Mouse (Mus musculus) forebrain, embryonic 10.5 days (tissue): Measurements from ENCODE around the gene Ivd. TPM values are rescaled to one million over a fixed set of nuclear protein-coding genes. Genes with fewer than 3 reads are reported as not detected.

Experiments used
- DNase-seq: peaks from one replicate; pipeline ENCODE4 v3.0.0-alpha.2; 2017; ENCODE audit warnings: low spot score; ENCODE audit errors: extremely low spot score
- H3K27ac ChIP-seq: fragments of 300-500 bp; sonication (generic); 2 replicates; pipeline ENCODE4 v1.5.1; 2016; ENCODE audit warnings: mild to moderate bottlenecking
- H3K27me3 ChIP-seq: fragments of 300-500 bp; sonication (generic); 2 replicates; pipeline ENCODE4 v1.6.1; 2016; ENCODE audit warnings: mild to moderate bottlenecking; ENCODE audit not compliant: poor library complexity, severe bottlenecking
- H3K36me3 ChIP-seq: fragments of 300-500 bp; sonication (generic); replicated peaks from 2 replicates; pipeline ENCODE4 v1.6.1; 2016; ENCODE audit warnings: mild to moderate bottlenecking, moderate library complexity
- H3K4me1 ChIP-seq: fragments of 300-500 bp; sonication (generic); 2 replicates; pipeline ENCODE4 v1.6.1; 2016
- H3K4me3 ChIP-seq: fragments of 300-500 bp; sonication (generic); 2 replicates; pipeline ENCODE4 v1.5.1; 2016; ENCODE audit warnings: mild to moderate bottlenecking, moderate library complexity
- H3K9me3 ChIP-seq: fragments of 300-500 bp; sonication (generic); 2 replicates; pipeline ENCODE4 v1.6.1; 2016; ENCODE audit warnings: mild to moderate bottlenecking, moderate library complexity
- WGBS: fragments of 180-500 bp; shearing (Covaris S2); methylation state at CpG from one replicate; pipeline ENCODE4 v1.1.7; 2016; 5-methylcytosine and 5-hydroxymethylcytosine counted together
- polyA plus RNA-seq: library from polyadenylated mRNA; unstranded; fragments of >200 nt; fragmentation: Nextera tagmentation; extraction: Ambion mirVana; gene quantifications from 2 replicates; pipeline ENCODE4 v1.2.1, GENCODE M21; 2016

The Ivd gene
- 66.2 and 67.7 TPM in 2 replicates for polyA plus RNA-seq

DNA sequence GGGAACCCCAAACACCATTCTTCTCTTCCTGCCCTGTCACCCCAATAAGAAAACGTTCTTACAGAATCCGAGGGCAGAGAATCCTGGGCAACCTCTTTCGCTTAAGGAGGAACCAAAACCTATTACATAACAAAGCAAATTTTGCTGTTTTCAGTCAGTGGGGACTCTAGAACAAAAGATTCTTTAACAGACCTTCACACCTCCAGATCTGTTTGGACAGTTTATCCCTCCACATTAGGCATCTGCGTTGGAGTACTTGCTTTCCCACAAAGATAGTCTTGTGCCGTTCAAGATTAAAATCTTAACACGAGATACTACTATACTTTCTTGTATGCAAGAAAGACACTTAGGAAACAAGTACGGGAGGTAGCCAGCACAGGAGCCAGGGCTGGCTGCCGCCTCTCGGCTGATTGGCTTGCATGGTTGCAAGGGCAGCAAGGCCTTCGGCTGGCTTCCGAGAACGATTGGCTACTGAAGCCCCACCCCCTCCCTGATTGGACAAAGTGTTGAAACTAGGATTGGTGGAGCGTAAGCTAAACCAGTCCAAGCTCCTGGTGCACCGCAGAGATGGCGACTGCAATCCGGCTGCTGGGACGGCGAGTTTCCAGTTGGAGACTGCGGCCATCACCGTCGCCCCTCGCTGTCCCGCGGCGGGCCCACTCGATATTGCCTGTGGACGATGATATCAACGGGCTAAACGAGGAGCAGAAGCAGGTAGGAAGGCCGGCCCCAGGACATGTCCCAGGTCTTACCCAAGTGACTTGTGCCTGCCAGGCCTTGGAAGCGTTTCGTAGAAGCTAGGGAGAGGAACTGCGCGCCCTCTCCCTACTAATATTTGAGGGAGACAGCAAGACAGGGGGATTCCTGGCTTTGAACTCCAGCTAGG lies at the start of gene Ivd:
Ivd (plus strand) TSS at position 501 of the 886 bp plus-strand sequence.
- Histone ChIP-seq H3K9me3 (no peaks in the 10 kb centered on the region), H3K36me3 (peaks cover 19% of the 10 kb centered on the region), H3K27ac (peak within 1 kb of the TSS; percentile 90), H3K4me1 (peaks cover 27% of the 10 kb centered on the region), H3K4me3 (peak within 1 kb of the TSS; percentile 75), H3K27me3 (no peaks in the 10 kb centered on the region)
- DNase-seq, result peak; percentile 91
- WGBS, result under 1% methylated on average over 34 of the region's 34 CpGs

DNA sequence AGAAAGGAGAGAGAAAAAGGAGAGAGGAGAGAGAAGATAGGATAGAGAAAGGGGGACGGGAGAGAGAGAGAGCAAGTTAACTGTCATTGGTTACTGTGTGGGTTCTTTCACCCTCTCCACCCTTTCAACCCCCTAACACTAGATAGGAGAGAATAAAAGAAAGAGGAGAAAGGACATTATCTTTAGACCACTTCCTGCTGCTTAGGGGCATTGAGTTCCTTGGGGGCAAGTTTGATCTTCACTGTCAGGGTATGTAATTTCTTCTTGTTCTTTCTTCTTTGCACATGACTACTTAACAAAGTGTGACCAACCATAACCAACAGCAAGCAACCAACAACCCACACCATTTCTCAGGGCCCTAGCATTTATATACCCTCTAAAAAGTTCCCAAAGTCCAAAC lies 49.0 kb upstream of the Ivd start:
- no peaks in the 10 kb centered on the region for H3K27me3 ChIP-seq
- no peak overlapping the region for H3K4me3 ChIP-seq
- peaks cover 24% of the 10 kb centered on the region for H3K36me3 ChIP-seq
- 40% methylated on average over 1 of the region's 1 CpGs for WGBS
- H3K27ac ChIP-seq, result no peak overlapping the region
- DNase-seq, result no peak
- H3K9me3 ChIP-seq, result no peaks in the 10 kb centered on the region
- peaks cover 27% of the 10 kb centered on the region for H3K4me1 ChIP-seq

DNA sequence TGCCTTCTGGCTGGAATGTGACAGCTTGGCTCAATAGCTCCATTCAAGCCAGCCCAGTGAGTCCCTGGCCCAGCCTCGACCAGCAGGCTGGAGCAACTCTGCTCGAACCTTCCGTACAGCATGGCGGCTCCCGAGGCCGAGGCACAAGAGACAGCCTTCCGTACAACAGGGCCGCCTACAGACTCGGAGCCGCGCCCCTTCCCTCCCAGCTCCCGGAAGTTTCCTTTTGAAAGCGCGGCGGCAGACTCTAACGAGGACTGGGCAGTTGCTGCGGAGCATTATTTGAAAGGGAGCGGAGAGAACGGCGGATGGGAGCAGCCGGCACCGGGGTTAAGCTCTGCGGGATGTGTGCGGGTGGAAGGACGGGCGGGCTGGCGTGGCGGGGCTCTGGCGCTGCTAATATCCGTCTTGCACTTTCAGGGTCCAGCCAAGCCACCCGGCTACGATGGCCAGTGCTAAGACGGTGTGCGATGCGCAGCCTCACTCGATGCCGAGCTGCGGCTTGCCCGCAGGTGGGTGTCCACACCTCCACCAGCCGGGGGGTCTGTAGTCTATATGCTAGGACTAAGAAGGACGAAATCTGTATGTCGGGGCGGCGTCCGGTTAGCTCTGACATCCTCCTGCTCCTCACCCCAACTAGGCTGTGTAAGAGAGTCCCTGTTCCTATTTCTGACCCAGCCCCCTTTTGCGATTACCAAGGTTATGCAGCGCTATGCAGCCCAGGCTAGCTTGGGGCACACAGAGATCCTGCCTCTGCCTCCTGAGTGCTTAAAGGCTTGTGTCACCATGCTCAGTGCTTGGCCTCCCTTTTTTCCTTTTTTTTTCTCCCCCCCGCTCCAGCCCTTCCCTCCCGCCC lies 47.5 kb upstream of the Ivd start, which contains the start of gene Knstrn:
Knstrn (plus strand) TSS at position 23 of the 856 bp plus-strand sequence.
- under 1% methylated on average over 49 of the region's 49 CpGs for WGBS
- H3K27me3 ChIP-seq, result no peaks in the 10 kb centered on the region
- H3K4me1 ChIP-seq, result peaks cover 27% of the 10 kb centered on the region
- H3K4me3 ChIP-seq, result peak within 1 kb of the TSS; percentile 88
- peak within 1 kb of the TSS; percentile 97 for H3K27ac ChIP-seq
- DNase-seq, result peak; percentile 90
- H3K9me3 ChIP-seq, result no peaks in the 10 kb centered on the region
- peaks cover 39% of the 10 kb centered on the region for H3K36me3 ChIP-seq

DNA sequence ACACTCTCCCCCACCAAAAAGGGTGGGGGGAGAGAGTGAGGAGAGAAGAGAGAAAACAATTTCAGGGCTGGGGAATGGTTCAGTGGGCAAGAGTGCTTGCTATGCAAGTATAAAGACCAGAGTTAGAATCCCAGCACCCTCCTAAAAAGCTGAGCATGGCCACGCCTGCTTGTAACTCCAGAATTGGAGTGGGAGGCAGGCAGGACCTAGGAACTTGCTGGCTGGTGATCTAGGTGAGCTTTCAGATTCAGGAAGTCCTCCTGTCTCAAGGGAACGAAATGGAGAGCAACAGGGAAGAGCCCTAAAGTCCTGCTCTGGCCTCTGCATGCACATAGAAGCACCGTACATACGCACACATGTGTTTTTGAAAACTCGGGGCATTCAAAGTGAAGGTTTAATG lies 39.0 kb upstream of the Ivd start:
- H3K4me3 ChIP-seq, result no peak overlapping the region
- WGBS, result 92% methylated on average over 5 of the region's 5 CpGs
- no peaks in the 10 kb centered on the region for H3K4me1 ChIP-seq
- no peak for DNase-seq
- no peaks in the 10 kb centered on the region for H3K27me3 ChIP-seq
- H3K36me3 ChIP-seq, result peaks cover 93% of the 10 kb centered on the region
- H3K27ac ChIP-seq, result no peak overlapping the region
- H3K9me3 ChIP-seq, result peaks cover 24% of the 10 kb centered on the region; the same call in 1 of the 2 replicates

DNA sequence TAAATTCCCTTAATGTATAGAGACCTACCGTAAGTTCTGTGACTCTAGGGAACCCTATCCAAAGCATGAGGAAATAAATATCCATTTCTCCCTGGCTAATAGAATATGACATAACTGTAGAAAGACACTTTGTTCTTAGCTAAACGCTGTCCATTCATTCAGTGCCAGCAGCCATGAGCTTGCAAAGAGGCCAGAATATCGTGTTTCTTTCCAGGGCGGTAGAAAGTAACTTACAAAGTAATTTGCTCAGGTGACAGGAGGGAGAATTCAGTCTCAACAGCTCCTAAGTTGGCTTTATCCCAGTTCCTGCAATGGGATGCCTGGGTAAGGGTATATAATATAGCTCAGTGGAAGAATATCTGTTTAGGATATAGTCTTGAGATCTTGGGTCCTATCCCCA lies 37.4 kb upstream of the Ivd start:
- DNase-seq, result no peak
- WGBS, result 94% methylated on average over 4 of the region's 4 CpGs
- peaks cover 93% of the 10 kb centered on the region for H3K36me3 ChIP-seq

DNA sequence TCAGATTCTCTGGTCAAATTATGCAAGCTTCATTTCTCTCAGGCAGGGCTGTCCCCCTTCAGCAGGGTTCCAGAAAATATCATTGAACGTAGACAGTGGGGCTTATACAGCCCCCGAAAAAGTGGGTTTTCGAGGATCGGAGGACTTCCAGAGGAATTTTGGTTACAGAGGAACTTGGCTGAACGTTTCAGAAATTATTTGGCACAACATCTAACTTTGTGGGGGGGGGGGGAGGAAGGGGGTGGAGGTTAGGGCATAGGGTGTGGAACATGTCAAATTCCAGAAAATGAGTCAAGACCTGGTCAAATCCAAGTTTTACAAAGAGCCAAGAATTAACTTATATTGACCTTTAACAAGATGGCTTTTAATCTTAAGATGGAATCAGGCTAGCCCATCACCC lies 32.7 kb upstream of the Ivd start:
- no peak for DNase-seq
- H3K27me3 ChIP-seq, result no peaks in the 10 kb centered on the region
- H3K4me1 ChIP-seq, result no peaks in the 10 kb centered on the region
- no peak overlapping the region for H3K4me3 ChIP-seq
- H3K9me3 ChIP-seq, result peaks cover 20% of the 10 kb centered on the region; the same call in 1 of the 2 replicates
- no peak overlapping the region for H3K27ac ChIP-seq
- 92% methylated on average over 5 of the region's 5 CpGs for WGBS
- peaks cover 100% of the 10 kb centered on the region for H3K36me3 ChIP-seq

More for the DNA sequence above, 37.4 kb upstream of the Ivd start:
- Histone ChIP-seq H3K27me3 (no peaks in the 10 kb centered on the region), H3K4me1 (no peaks in the 10 kb centered on the region), H3K4me3 (no peak overlapping the region), H3K27ac (no peak overlapping the region), H3K9me3 (peaks cover 24% of the 10 kb centered on the region; the same call in 1 of the 2 replicates)

DNA sequence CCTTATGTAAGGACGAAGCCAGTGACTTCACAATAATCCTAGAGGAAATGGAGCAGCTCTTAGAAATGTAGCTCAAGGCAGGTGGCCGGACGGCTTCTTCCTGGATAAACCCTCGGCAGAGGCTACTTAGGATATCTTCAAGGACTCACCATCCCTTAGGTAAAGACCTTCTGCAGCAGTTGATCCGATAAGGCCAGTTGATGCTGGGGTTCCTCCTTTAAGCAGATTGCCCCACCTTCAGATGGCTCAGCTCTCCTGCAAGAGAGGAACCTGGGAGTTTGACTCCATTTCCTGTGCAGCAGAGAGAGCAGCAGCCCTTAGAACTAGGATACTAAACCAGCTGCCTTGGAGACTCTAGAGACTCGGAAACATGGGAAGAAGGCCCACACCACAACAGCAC lies 27.7 kb upstream of the Ivd start:
- no peak for DNase-seq
- Histone ChIP-seq H3K36me3 (peaks cover 74% of the 10 kb centered on the region), H3K9me3 (no peaks in the 10 kb centered on the region), H3K27ac (no peak overlapping the region), H3K4me3 (no peak overlapping the region), H3K4me1 (peaks cover 7% of the 10 kb centered on the region), H3K27me3 (no peaks in the 10 kb centered on the region)
- WGBS, result 93% methylated on average over 6 of the region's 6 CpGs

DNA sequence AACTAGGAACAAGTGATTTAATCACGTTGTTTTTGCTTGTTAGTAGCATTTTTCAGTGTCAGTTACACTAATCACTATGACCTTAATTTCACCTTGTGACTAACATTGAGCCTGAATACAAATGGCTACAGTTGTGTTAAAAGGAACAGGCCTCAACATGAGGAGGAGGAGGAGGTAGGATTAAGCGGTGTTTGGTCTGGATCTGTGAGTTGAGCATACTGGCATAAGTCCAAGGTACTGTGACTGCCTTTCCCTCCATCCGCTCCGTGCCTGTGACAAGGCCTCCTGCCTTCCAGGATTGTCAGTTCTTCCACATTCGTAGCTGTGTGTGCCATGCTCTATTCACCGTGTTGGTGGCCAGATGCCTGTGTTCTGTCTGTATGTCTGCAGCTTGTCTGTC lies 26.6 kb upstream of the Ivd start:
- DNase-seq, result no peak
- H3K27me3 ChIP-seq, result no peaks in the 10 kb centered on the region
- H3K27ac ChIP-seq, result no peak overlapping the region
- peaks cover 64% of the 10 kb centered on the region for H3K36me3 ChIP-seq
- no peaks in the 10 kb centered on the region for H3K9me3 ChIP-seq
- peaks cover 8% of the 10 kb centered on the region for H3K4me1 ChIP-seq
- 93% methylated on average over 6 of the region's 6 CpGs for WGBS
- H3K4me3 ChIP-seq, result no peak overlapping the region

DNA sequence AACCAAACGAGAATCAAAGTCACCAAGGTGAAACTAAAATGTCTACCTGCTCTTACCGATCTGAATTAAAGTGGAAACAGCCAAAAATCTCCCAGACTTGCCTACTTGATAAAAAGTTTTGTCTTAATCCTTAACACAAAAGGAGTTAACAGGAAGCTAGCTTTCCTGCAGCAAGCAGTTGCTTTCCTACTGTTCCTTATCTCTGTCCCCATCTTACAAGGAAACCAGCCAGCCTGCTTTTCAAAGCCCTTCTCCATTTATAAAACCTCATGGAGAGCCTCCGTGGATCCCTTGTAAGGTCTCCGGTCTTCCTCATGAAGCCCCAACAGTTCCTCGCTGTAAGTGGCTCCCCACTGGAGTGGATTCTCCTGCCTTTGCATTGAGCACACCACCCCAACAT lies 23.4 kb upstream of the Ivd start:
- Histone ChIP-seq H3K27ac (no peak overlapping the region), H3K4me1 (peaks cover 8% of the 10 kb centered on the region), H3K9me3 (no peaks in the 10 kb centered on the region), H3K4me3 (no peak overlapping the region), H3K36me3 (peaks cover 32% of the 10 kb centered on the region), H3K27me3 (no peaks in the 10 kb centered on the region)
- no peak for DNase-seq
- 43% methylated on average over 5 of the region's 5 CpGs for WGBS

DNA sequence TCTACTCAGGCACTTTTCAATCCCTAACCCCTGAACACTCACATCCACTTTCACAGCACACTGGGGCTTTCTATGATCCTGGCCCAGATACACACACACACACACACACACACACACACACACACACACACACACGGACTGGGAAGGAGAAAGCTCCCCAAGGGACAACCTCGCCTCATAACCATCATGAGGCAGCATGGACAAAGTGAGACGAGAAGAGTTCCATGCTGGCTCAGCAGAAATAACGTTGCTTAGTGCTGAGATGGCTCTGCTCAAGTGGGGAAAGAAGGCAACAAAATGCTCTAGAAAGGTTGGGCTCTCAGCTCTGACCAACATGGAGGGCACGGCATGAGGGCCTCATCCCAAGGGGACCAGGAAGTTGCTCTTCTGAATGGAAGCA lies 20.6 kb upstream of the Ivd start:
- Histone ChIP-seq H3K27ac (no peak overlapping the region), H3K4me1 (peaks cover 9% of the 10 kb centered on the region), H3K36me3 (peaks cover 3% of the 10 kb centered on the region), H3K27me3 (no peaks in the 10 kb centered on the region), H3K9me3 (no peaks in the 10 kb centered on the region), H3K4me3 (no peak overlapping the region)
- 86% methylated on average over 5 of the region's 5 CpGs for WGBS
- DNase-seq, result no peak

DNA sequence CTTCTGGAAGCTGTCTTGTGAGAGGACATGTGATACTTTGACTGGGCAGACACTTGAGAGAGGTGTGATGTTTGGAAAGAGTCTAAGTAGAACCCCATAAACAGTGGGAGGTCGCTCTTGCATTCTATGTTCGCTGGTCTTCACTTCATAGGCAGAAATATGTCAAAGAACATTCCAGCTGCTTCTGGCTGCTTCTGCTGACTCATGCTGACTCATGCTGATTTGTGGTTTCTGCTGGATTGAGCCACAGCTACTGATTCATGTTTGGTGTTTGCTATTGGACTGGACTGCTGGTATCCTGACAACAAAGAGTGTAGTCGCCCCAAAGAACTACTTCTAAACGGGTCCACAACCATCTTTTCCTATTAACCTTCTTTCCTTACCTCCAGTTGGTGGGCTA lies 20.0 kb upstream of the Ivd start:
- H3K27me3 ChIP-seq, result no peaks in the 10 kb centered on the region
- H3K4me3 ChIP-seq, result no peak overlapping the region
- H3K36me3 ChIP-seq, result no peaks in the 10 kb centered on the region
- H3K27ac ChIP-seq, result no peak overlapping the region
- WGBS, result 93% methylated on average over 4 of the region's 4 CpGs
- DNase-seq, result no peak
- H3K4me1 ChIP-seq, result peaks cover 10% of the 10 kb centered on the region
- no peaks in the 10 kb centered on the region for H3K9me3 ChIP-seq

DNA sequence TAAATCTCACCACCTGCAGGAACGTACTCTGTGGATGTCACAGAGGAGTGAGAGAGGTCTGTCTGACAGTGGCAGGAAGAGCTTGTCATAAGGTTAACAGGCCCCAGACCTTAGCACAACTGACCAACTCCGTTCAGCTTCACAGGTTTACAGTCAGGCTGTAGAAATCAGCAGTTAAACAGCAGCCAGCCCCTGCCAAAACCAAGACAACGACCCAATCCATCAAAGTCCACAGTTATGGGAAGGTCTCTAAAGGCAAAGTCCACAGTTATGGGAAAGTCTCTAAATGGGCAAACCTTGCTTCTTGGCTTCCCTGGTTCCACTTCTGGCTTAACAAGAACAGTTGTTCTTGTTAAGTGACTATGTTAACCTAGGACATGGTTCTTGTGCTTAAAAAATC lies 17.3 kb upstream of the Ivd start:
- Histone ChIP-seq H3K4me1 (0 out of 2 replicates have a peak, but pooled peaks cover 2% of the 10 kb centered on the region), H3K27me3 (no peaks in the 10 kb centered on the region), H3K27ac (no peak overlapping the region), H3K9me3 (no peaks in the 10 kb centered on the region), H3K36me3 (no peaks in the 10 kb centered on the region), H3K4me3 (no peak overlapping the region)
- no peak for DNase-seq
- WGBS, result 93% methylated on average over 3 of the region's 3 CpGs
